Mouse (Mus musculus): ENCODE measurements around the gene A530016L24Rik. TPM values are rescaled to one million over a fixed set of nuclear protein-coding genes. Genes with fewer than 3 reads are reported as not detected.
A peak's percentile ranks its signal among the peaks of the same experiment; 100 is the strongest.

A530016L24Rik gene
- polyA plus RNA-seq, 1 experiment from 2014 or later, result 0.30 TPM

- no peaks in the 10 kb centered on the region for H3K9me3 ChIP-seq (ENCODE audit: control insufficient read depth, low read depth, low read length)
- no peak overlapping the region for H3K9ac ChIP-seq (replicated peaks; ENCODE audit: low read depth, low read length)
- no peak overlapping the region for H3K4me3 ChIP-seq (ENCODE audit: low read depth, low read length)
- H3K4me1 ChIP-seq (ENCODE audit: control insufficient read depth, insufficient read depth, low read length), result 0 out of 2 replicates have a peak, but pooled peaks cover 2% of the 10 kb centered on the region
- WGBS, result 28% methylated on average over 4 of the region's 4 CpGs
- no peak for ATAC-seq (ENCODE audit: insufficient number of reproducible peaks, insufficient read depth, low FRiP score, low read depth)
- H3K36me3 ChIP-seq (ENCODE audit: control insufficient read depth, insufficient read depth, low read length), result no peaks in the 10 kb centered on the region
- H3K27ac ChIP-seq (ENCODE audit: low read length), result no peak overlapping the region
- H3K27me3 ChIP-seq (ENCODE audit: control insufficient read depth, insufficient read depth, low read length), result peaks cover 14% of the 10 kb centered on the region
- H3K4me2 ChIP-seq (replicated peaks; ENCODE audit: low read depth, low read length), result no peak overlapping the region
Measured at GRCm38 (mm10) chr12:112507264-112507663, 18.0 kb downstream of the A530016L24Rik start.

GRCm38 (mm10) chr12:112507984-112508383, 18.7 kb downstream of the A530016L24Rik start:
- no peak overlapping the region for H3K4me3 ChIP-seq (ENCODE audit: low read depth, low read length)
- no peak overlapping the region for H3K27ac ChIP-seq (ENCODE audit: low read length)
- ATAC-seq (ENCODE audit: insufficient number of reproducible peaks, insufficient read depth, low FRiP score, low read depth), result no peak
- H3K4me1 ChIP-seq (ENCODE audit: control insufficient read depth, insufficient read depth, low read length), result 0 out of 2 replicates have a peak, but pooled peaks cover 2% of the 10 kb centered on the region
- H3K36me3 ChIP-seq (ENCODE audit: control insufficient read depth, insufficient read depth, low read length), result no peaks in the 10 kb centered on the region
- H3K9ac ChIP-seq (replicated peaks; ENCODE audit: low read depth, low read length), result no peak overlapping the region
- peaks cover 14% of the 10 kb centered on the region for H3K27me3 ChIP-seq (ENCODE audit: control insufficient read depth, insufficient read depth, low read length)
- no peaks in the 10 kb centered on the region for H3K9me3 ChIP-seq (ENCODE audit: control insufficient read depth, low read depth, low read length)
- 72% methylated on average over 3 of the region's 3 CpGs for WGBS
- no peak overlapping the region for H3K4me2 ChIP-seq (replicated peaks; ENCODE audit: low read depth, low read length)

- 23% methylated on average over 7 of the region's 7 CpGs for whole genome bisulfite sequencing
- ATAC-seq (ENCODE audit: insufficient number of reproducible peaks, insufficient read depth, low FRiP score, low read depth), result no peak
- H3K9ac ChIP-seq (replicated peaks; ENCODE audit: low read depth, low read length), result no peak overlapping the region
- 0 out of 2 replicates have a peak, but pooled peaks cover 2% of the 10 kb centered on the region for H3K4me1 ChIP-seq (ENCODE audit: control insufficient read depth, insufficient read depth, low read length)
- no peaks in the 10 kb centered on the region for H3K36me3 ChIP-seq (ENCODE audit: control insufficient read depth, insufficient read depth, low read length)
- H3K9me3 ChIP-seq (ENCODE audit: control insufficient read depth, low read depth, low read length), result no peaks in the 10 kb centered on the region
- H3K4me2 ChIP-seq (replicated peaks; ENCODE audit: low read depth, low read length), result peak overlapping the region; percentile 51
- H3K27me3 ChIP-seq (ENCODE audit: control insufficient read depth, insufficient read depth, low read length), result peaks cover 14% of the 10 kb centered on the region
- no peak overlapping the region for H3K27ac ChIP-seq (ENCODE audit: low read length)
- H3K4me3 ChIP-seq (ENCODE audit: low read depth, low read length), result no peak overlapping the region; the same call in 1 of the 2 replicates
Measured at GRCm38 (mm10) chr12:112510365-112510732, 21.1 kb downstream of the A530016L24Rik start.

GRCm38 (mm10) chr12:112510733-112511372, 21.6 kb downstream of the A530016L24Rik start:
- ATAC-seq (ENCODE audit: insufficient number of reproducible peaks, insufficient read depth, low FRiP score, low read depth), result peak; percentile 62; the same call in 1 of the 2 replicates
- WGBS, result 2% methylated on average over 62 of the region's 62 CpGs
- Histone ChIP-seq H3K27ac (ENCODE audit: low read length) (no peak overlapping the region), H3K9ac (replicated peaks; ENCODE audit: low read depth, low read length) (no peak overlapping the region), H3K27me3 (ENCODE audit: control insufficient read depth, insufficient read depth, low read length) (peaks cover 14% of the 10 kb centered on the region), H3K9me3 (ENCODE audit: control insufficient read depth, low read depth, low read length) (no peaks in the 10 kb centered on the region), H3K4me1 (ENCODE audit: control insufficient read depth, insufficient read depth, low read length) (0 out of 2 replicates have a peak, but pooled peaks cover 2% of the 10 kb centered on the region), H3K4me3 (ENCODE audit: low read depth, low read length) (peak overlapping the region; percentile 23), H3K4me2 (replicated peaks; ENCODE audit: low read depth, low read length) (peak overlapping the region; percentile 51), H3K36me3 (ENCODE audit: control insufficient read depth, insufficient read depth, low read length) (no peaks in the 10 kb centered on the region)

- no peaks in the 10 kb centered on the region for H3K36me3 ChIP-seq (ENCODE audit: control insufficient read depth, insufficient read depth, low read length)
- 55% methylated on average over 3 of the region's 3 CpGs for WGBS
- no peaks in the 10 kb centered on the region for H3K9me3 ChIP-seq (ENCODE audit: control insufficient read depth, low read depth, low read length)
- peaks cover 14% of the 10 kb centered on the region for H3K4me1 ChIP-seq (ENCODE audit: control insufficient read depth, insufficient read depth, low read length)
- no peak overlapping the region for H3K4me2 ChIP-seq (replicated peaks; ENCODE audit: low read depth, low read length)
- H3K27ac ChIP-seq (ENCODE audit: low read length), result no peak overlapping the region
- H3K4me3 ChIP-seq (ENCODE audit: low read depth, low read length), result no peak overlapping the region
- H3K27me3 ChIP-seq (ENCODE audit: control insufficient read depth, insufficient read depth, low read length), result peaks cover 8% of the 10 kb centered on the region
- no peak overlapping the region for H3K9ac ChIP-seq (replicated peaks; ENCODE audit: low read depth, low read length)
- ATAC-seq (ENCODE audit: insufficient number of reproducible peaks, insufficient read depth, low FRiP score, low read depth), result no peak
Measured at GRCm38 (mm10) chr12:112514897-112515296, 25.6 kb downstream of the A530016L24Rik start.

GRCm38 (mm10) chr12:112516697-112517337, 27.6 kb downstream of the A530016L24Rik start, which contains the start of gene Tmem179:
Gene Tmem179 (minus strand): TSS chr12:112516747.
- H3K4me2 ChIP-seq (replicated peaks; ENCODE audit: low read depth, low read length), result no peak within 1 kb of the TSS
- peak within 1 kb of the TSS; percentile 1; the same call in 1 of the 2 replicates for H3K27ac ChIP-seq (ENCODE audit: low read length)
- no peaks in the 10 kb centered on the region for H3K36me3 ChIP-seq (ENCODE audit: control insufficient read depth, insufficient read depth, low read length)
- H3K27me3 ChIP-seq (ENCODE audit: control insufficient read depth, insufficient read depth, low read length), result no peaks in the 10 kb centered on the region
- no peak within 1 kb of the TSS for H3K9ac ChIP-seq (replicated peaks; ENCODE audit: low read depth, low read length)
- H3K9me3 ChIP-seq (ENCODE audit: control insufficient read depth, low read depth, low read length), result no peaks in the 10 kb centered on the region
- ATAC-seq (ENCODE audit: insufficient number of reproducible peaks, insufficient read depth, low FRiP score, low read depth), result 0 out of 2 replicates have a peak, but pooled peaks have one; percentile 46
- no peak within 1 kb of the TSS for H3K4me3 ChIP-seq (ENCODE audit: low read depth, low read length)
- 18% methylated on average over 14 of the region's 14 CpGs for WGBS
- peaks cover 12% of the 10 kb centered on the region for H3K4me1 ChIP-seq (ENCODE audit: control insufficient read depth, insufficient read depth, low read length)

GRCm38 (mm10) chr12:112518105-112518504, 28.9 kb downstream of the A530016L24Rik start:
- WGBS, result 24% methylated on average over 4 of the region's 4 CpGs
- ATAC-seq (ENCODE audit: insufficient number of reproducible peaks, insufficient read depth, low FRiP score, low read depth), result 0 out of 2 replicates have a peak, but pooled peaks have one; percentile 18
- no peak overlapping the region for H3K9ac ChIP-seq (replicated peaks; ENCODE audit: low read depth, low read length)
- H3K27me3 ChIP-seq (ENCODE audit: control insufficient read depth, insufficient read depth, low read length), result no peaks in the 10 kb centered on the region
- H3K4me1 ChIP-seq (ENCODE audit: control insufficient read depth, insufficient read depth, low read length), result peaks cover 12% of the 10 kb centered on the region
- H3K9me3 ChIP-seq (ENCODE audit: control insufficient read depth, low read depth, low read length), result no peaks in the 10 kb centered on the region
- no peak overlapping the region; the same call in 1 of the 2 replicates for H3K27ac ChIP-seq (ENCODE audit: low read length)
- H3K4me2 ChIP-seq (replicated peaks; ENCODE audit: low read depth, low read length), result no peak overlapping the region
- H3K4me3 ChIP-seq (ENCODE audit: low read depth, low read length), result no peak overlapping the region
- no peaks in the 10 kb centered on the region for H3K36me3 ChIP-seq (ENCODE audit: control insufficient read depth, insufficient read depth, low read length)

GRCm38 (mm10) chr12:112533758-112534157, 44.5 kb downstream of the A530016L24Rik start:
- Histone ChIP-seq H3K27me3 (ENCODE audit: control insufficient read depth, insufficient read depth, low read length) (no peaks in the 10 kb centered on the region), H3K4me2 (replicated peaks; ENCODE audit: low read depth, low read length) (no peak overlapping the region), H3K36me3 (ENCODE audit: control insufficient read depth, insufficient read depth, low read length) (no peaks in the 10 kb centered on the region), H3K9me3 (ENCODE audit: control insufficient read depth, low read depth, low read length) (no peaks in the 10 kb centered on the region), H3K27ac (ENCODE audit: low read length) (no peak overlapping the region), H3K4me3 (ENCODE audit: low read depth, low read length) (no peak overlapping the region), H3K9ac (replicated peaks; ENCODE audit: low read depth, low read length) (no peak overlapping the region), H3K4me1 (ENCODE audit: control insufficient read depth, insufficient read depth, low read length) (no peaks in the 10 kb centered on the region)
- ATAC-seq (ENCODE audit: insufficient number of reproducible peaks, insufficient read depth, low FRiP score, low read depth), result no peak
- 72% methylated on average over 4 of the region's 4 CpGs for WGBS
